Mouse (Mus musculus): ENCODE results near the gene Cdc42bpa. TPM values are rescaled to one million over a fixed set of nuclear protein-coding genes. Genes with fewer than 3 reads are reported as not detected.

Cdc42bpa gene
- 23.4 and 25.4 TPM in 2 replicates for polyA plus RNA-seq (2012; rRNA removed)

GRCm38 (mm10) chr1:179959721-179960542 is at the start of gene Cdc42bpa:
Cdc42bpa (plus strand) TSS chr1:179960472.
- no peak for DNase-seq (ENCODE audit: low read depth)

- no peak for DNase-seq (ENCODE audit: low read depth)
Measured at GRCm38 (mm10) chr1:179913471-179913870, 46.8 kb upstream of the Cdc42bpa start.

- no peak for DNase-seq (ENCODE audit: low read depth)
Measured at GRCm38 (mm10) chr1:179917036-179917435, 43.2 kb upstream of the Cdc42bpa start.

GRCm38 (mm10) chr1:179917481-179917880 is 42.8 kb upstream of the Cdc42bpa start:
- no peak for DNase-seq (ENCODE audit: low read depth)

- no peak for DNase-seq (ENCODE audit: low read depth)
Measured at GRCm38 (mm10) chr1:179919656-179920436, 40.4 kb upstream of the Cdc42bpa start.

- peak; percentile 44 for DNase-seq (ENCODE audit: low read depth)
Measured at GRCm38 (mm10) chr1:179923661-179924405, 36.4 kb upstream of the Cdc42bpa start.

GRCm38 (mm10) chr1:179926240-179926639 is 34.0 kb upstream of the Cdc42bpa start:
- DNase-seq (ENCODE audit: low read depth) = no peak

- no peak for DNase-seq (ENCODE audit: low read depth)
Measured at GRCm38 (mm10) chr1:179927102-179927501, 33.2 kb upstream of the Cdc42bpa start.

- no peak for DNase-seq (ENCODE audit: low read depth)
Measured at GRCm38 (mm10) chr1:179928822-179929221, 31.4 kb upstream of the Cdc42bpa start.

- DNase-seq (ENCODE audit: low read depth) = no peak
Measured at GRCm38 (mm10) chr1:179931247-179931646, 29.0 kb upstream of the Cdc42bpa start.

GRCm38 (mm10) chr1:179934064-179934463 is 26.2 kb upstream of the Cdc42bpa start:
- no peak for DNase-seq (ENCODE audit: low read depth)

- no peak for DNase-seq (ENCODE audit: low read depth)
Measured at GRCm38 (mm10) chr1:179940071-179940786, 20.0 kb upstream of the Cdc42bpa start.

- DNase-seq (ENCODE audit: low read depth) = no peak
Measured at GRCm38 (mm10) chr1:179940787-179941352, 19.4 kb upstream of the Cdc42bpa start.

- DNase-seq (ENCODE audit: low read depth) = no peak
Measured at GRCm38 (mm10) chr1:179945017-179945416, 15.3 kb upstream of the Cdc42bpa start.

GRCm38 (mm10) chr1:179946616-179947015 is 13.7 kb upstream of the Cdc42bpa start:
- no peak for DNase-seq (ENCODE audit: low read depth)

GRCm38 (mm10) chr1:179947653-179948052 is 12.6 kb upstream of the Cdc42bpa start:
- DNase-seq (ENCODE audit: low read depth) = no peak

GRCm38 (mm10) chr1:179951597-179951996 is 8.7 kb upstream of the Cdc42bpa start:
- DNase-seq (ENCODE audit: low read depth) = no peak

- peak; percentile 77 for DNase-seq (ENCODE audit: low read depth)
Measured at GRCm38 (mm10) chr1:179953251-179953650, 7.0 kb upstream of the Cdc42bpa start.

- no peak for DNase-seq (ENCODE audit: low read depth)
Measured at GRCm38 (mm10) chr1:179957431-179957830, 2.8 kb upstream of the Cdc42bpa start.

GRCm38 (mm10) chr1:179958871-179959720 is 1.2 kb upstream of the Cdc42bpa start:
- no peak for DNase-seq (ENCODE audit: low read depth)
